Mouse (Mus musculus) MEL (cell line): ENCODE results near the gene Rasgef1b.

Source experiments
- CTCF ChIP-seq, 3 experiments: IDR thresholded peaks in 2 of 3; conservative IDR thresholded peaks in 1 of 3; 2 replicates each; pipeline ENCODE4 v1.5.1; 2011 to 2012; ENCODE audit warnings: low read length in 3 of 3, low read depth in 2 of 3, mild to moderate bottlenecking in 2 of 3, improper control_type of control experiment in 1 of 3, inconsistent platforms in 1 of 3, mixed read lengths in 1 of 3, moderate library complexity in 1 of 3; ENCODE audit not compliant: control insufficient read depth in 1 of 3, insufficient read depth in 1 of 3, poor library complexity in 1 of 3, severe bottlenecking in 1 of 3
- EP300 ChIP-seq, 2 experiments: IDR thresholded peaks; 2 replicates each; pipeline ENCODE4 v1.6.1; 2011; ENCODE audit warnings: improper control_type of control experiment in 2 of 2, low read length in 2 of 2, low read depth in 1 of 2, mild to moderate bottlenecking in 1 of 2
- POLR2A ChIP-seq, 2 experiments: IDR thresholded peaks; 2 replicates each; pipeline ENCODE4 v1.6.1; 2011 to 2012; ENCODE audit warnings: low read length in 2 of 2, mild to moderate bottlenecking in 2 of 2, control low read depth in 1 of 2, improper control_type of control experiment in 1 of 2, low read depth in 1 of 2, moderate library complexity in 1 of 2; ENCODE audit not compliant: control insufficient read depth in 1 of 2, insufficient read depth in 1 of 2, poor library complexity in 1 of 2
- TAL1 ChIP-seq: IDR thresholded peaks from 2 replicates; pipeline ENCODE4 v1.6.1; 2012; ENCODE audit warnings: mild to moderate bottlenecking, inconsistent platforms, low read length, moderate library complexity, mixed read lengths
- ZMIZ1 ChIP-seq: IDR thresholded peaks from 2 replicates; pipeline ENCODE4 v1.6.1; 2012; ENCODE audit warnings: low read depth, mild to moderate bottlenecking, inconsistent platforms, low read length, improper control_type of control experiment, moderate library complexity

GRCm38 (mm10) chr5:99266301-99266700 lies 462.6 kb downstream of the Rasgef1b start:
- no peak for TF ChIP-seq EP300 (IDR thresholded peaks at IDR 0.05; ENCODE audit: low read depth in 1 of 2, low read length in 2 of 2)
- TF ChIP-seq TAL1 = no peak
- no peak for TF ChIP-seq CTCF (IDR thresholded peaks at IDR 0.05 in 2 of 3, conservative IDR thresholded peaks at IDR 0.05 in 1 of 3; ENCODE audit: control insufficient read depth in 1 of 3, insufficient read depth in 1 of 3, low read depth in 2 of 3, low read length in 3 of 3, poor library complexity in 1 of 3, severe bottlenecking in 1 of 3)
- TF ChIP-seq POLR2A (IDR thresholded peaks at IDR 0.05; ENCODE audit: control insufficient read depth in 1 of 2, insufficient read depth in 1 of 2, low read depth in 1 of 2, low read length in 2 of 2, poor library complexity in 1 of 2) = no peak
- no peak for TF ChIP-seq ZMIZ1
